Mouse (Mus musculus) stomach, postnatal 0 days (tissue): ENCODE measurements at regions not wholly inside any gene's neighbourhood (a gene's known extent, or its start where the extent isn't known, plus 50 kb on each side); places are given as distances from the start of the nearest gene placed in this dataset.

Experiments
- CTCF ChIP-seq: IDR thresholded peaks from 2 replicates; pipeline ENCODE4 v1.5.1; 2016; ENCODE audit warnings: antibody characterized with exemption, low read depth, mild to moderate bottlenecking, moderate library complexity
- EP300 ChIP-seq: optimal IDR thresholded peaks from 2 replicates; pipeline ENCODE3; 2016; ENCODE audit warnings: antibody characterized with exemption

DNA sequence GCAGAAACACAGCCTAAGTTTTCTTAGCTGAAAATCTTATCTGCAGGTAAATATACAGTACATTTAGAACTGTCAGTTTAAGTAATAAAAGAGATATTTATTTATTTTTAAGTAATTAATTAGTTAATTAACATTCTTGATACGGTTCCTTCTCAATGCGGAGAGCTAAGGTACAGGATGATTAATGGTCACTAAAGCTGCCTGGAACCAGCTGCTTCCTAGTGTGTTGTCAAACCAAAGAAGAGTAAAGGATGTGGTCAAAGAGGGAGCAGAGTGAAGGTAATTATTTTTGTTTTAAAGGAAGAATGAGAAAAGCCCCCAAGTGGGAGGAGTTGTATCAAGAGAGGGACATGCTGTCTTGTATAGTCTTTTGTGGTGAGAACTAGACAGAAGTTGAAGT is 341.8 kb downstream of the Igsf11 start:
- TF ChIP-seq EP300 (no peak), CTCF (no peak)
